Mouse (Mus musculus): Measurements from ENCODE around the gene Zfp827. TPM values are rescaled to one million over a fixed set of nuclear protein-coding genes. Genes with fewer than 3 reads are reported as not detected.

Gene Zfp827
- polyA plus RNA-seq, 1 experiment from 2014 or later, result 14.9 TPM

Other genes with a start within 250 kb of the Zfp827 start
- 283 and 286 TPM in 2 replicates for gene Lsm6, start 207.3 kb upstream of the Zfp827 start, polyA plus RNA-seq (2015; fragmentation: Nextera tagmentation; extraction: Ambion mirVana)
- gene 1700011L22Rik, start 220.1 kb downstream of the Zfp827 start, polyA plus RNA-seq (2015; fragmentation: Nextera tagmentation; extraction: Ambion mirVana), result 0.25 TPM in 1 of 2 replicates, not detected in the other

All from limb, embryonic 13.5 days (tissue).